Mouse (Mus musculus) testis, postnatal 10 days (tissue): ENCODE results near the gene Kcnh4.

ENCODE experiments used
- DNase-seq: peaks from one replicate; pipeline ENCODE4 v3.0.0; 2021; ENCODE audit warnings: low spot score

The Kcnh4 gene

GRCm38 (mm10) chr11:100730477-100731205 lies 29.1 kb downstream of the Kcnh4 start:
- DNase-seq, result no peak

GRCm38 (mm10) chr11:100729976-100730375 lies 29.8 kb downstream of the Kcnh4 start:
- DNase-seq, result no peak

GRCm38 (mm10) chr11:100728601-100729000 lies 31.1 kb downstream of the Kcnh4 start:
- no peak for DNase-seq

- no peak for DNase-seq
These were observed 32.5 kb downstream of the Kcnh4 start for GRCm38 (mm10) chr11:100727201-100727600.

- DNase-seq, result no peak
These were observed 34.7 kb downstream of the Kcnh4 start for GRCm38 (mm10) chr11:100724919-100725512.

GRCm38 (mm10) chr11:100722493-100723028 lies 37.2 kb downstream of the Kcnh4 start:
- no peak for DNase-seq

GRCm38 (mm10) chr11:100721776-100722492 lies 37.8 kb downstream of the Kcnh4 start:
- no peak for DNase-seq

- DNase-seq, result no peak
These were observed 38.5 kb downstream of the Kcnh4 start for GRCm38 (mm10) chr11:100721254-100721653.

- no peak for DNase-seq
These were observed 39.4 kb downstream of the Kcnh4 start for GRCm38 (mm10) chr11:100720345-100720744.

- no peak for DNase-seq
These were observed 39.8 kb downstream of the Kcnh4 start for GRCm38 (mm10) chr11:100719893-100720292.

- DNase-seq, result no peak
These were observed 40.4 kb downstream of the Kcnh4 start for GRCm38 (mm10) chr11:100719312-100719711.

- no peak for DNase-seq
These were observed 40.9 kb downstream of the Kcnh4 start for GRCm38 (mm10) chr11:100718866-100719265.

GRCm38 (mm10) chr11:100718462-100718861 lies 41.3 kb downstream of the Kcnh4 start:
- DNase-seq, result no peak

- no peak for DNase-seq
These were observed 43.1 kb downstream of the Kcnh4 start for GRCm38 (mm10) chr11:100716649-100717048.

- no peak for DNase-seq
These were observed 44.8 kb downstream of the Kcnh4 start for GRCm38 (mm10) chr11:100714948-100715347.

- peak; percentile 92 for DNase-seq
These were observed 45.2 kb downstream of the Kcnh4 start for GRCm38 (mm10) chr11:100714534-100714915.

GRCm38 (mm10) chr11:100713735-100714533 lies 45.8 kb downstream of the Kcnh4 start, which contains the start of gene Hspb9:
Hspb9 (plus strand) TSS chr11:100713850.
- DNase-seq, result peak; percentile 76

GRCm38 (mm10) chr11:100713174-100713573 lies 46.6 kb downstream of the Kcnh4 start:
- DNase-seq, result no peak

GRCm38 (mm10) chr11:100711783-100712615 lies 47.7 kb downstream of the Kcnh4 start, which contains the start of gene Kat2a:
Kat2a (minus strand) TSS chr11:100712465.
- DNase-seq, result peak; percentile 90

GRCm38 (mm10) chr11:100710977-100711376 lies 48.8 kb downstream of the Kcnh4 start:
- DNase-seq, result no peak

GRCm38 (mm10) chr11:100710528-100710927 lies 49.2 kb downstream of the Kcnh4 start:
- no peak for DNase-seq
